Mouse (Mus musculus) fat pad, adult 2 months (tissue): ENCODE results near the gene Arl15.
A peak's percentile ranks its signal among the peaks of the same experiment; 100 is the strongest.

Experiments
- DNase-seq: peaks from one replicate; pipeline ENCODE4 v3.0.0-alpha.2; 2011; ENCODE audit warnings: low read depth, low spot score; ENCODE audit errors: extremely low read depth

Arl15 gene

DNA sequence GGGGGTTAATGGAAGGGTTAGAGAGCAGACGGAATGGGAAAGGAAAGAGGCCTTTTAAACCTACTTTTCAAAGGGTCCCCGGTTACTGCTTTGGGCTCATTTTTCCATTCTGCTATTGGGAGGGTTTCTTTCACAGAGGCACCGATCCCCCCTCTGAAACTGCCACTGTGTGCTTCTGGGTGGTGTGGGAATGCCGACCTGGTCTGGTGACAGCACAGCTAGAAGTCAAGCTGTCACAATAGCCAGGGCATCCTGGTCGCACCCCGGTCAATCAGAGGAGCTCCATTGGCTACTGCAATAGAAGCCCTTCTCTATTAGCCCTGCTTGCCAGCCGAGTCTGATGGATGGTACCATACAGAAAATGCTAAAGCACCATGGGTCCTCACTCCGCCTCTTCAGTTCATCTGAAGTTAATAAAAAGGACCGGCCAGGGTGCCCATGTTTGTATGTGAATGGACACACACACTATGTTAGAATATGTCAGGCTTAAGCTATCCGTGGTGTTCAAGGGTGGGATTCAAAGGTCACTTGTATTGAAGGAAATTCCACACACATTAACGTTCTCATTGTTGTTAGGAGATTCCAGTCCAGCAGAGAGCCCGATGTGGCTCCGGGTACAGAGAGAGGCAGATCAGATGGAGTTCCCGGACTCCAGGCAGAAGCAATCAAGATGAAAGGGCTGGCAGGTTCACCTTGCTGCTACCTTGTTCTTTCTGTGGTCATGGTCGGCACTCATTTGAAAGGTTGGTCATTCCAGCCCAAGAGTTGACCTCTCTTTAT lies 258.3 kb downstream of the Arl15 start:
- no peak for DNase-seq

DNA sequence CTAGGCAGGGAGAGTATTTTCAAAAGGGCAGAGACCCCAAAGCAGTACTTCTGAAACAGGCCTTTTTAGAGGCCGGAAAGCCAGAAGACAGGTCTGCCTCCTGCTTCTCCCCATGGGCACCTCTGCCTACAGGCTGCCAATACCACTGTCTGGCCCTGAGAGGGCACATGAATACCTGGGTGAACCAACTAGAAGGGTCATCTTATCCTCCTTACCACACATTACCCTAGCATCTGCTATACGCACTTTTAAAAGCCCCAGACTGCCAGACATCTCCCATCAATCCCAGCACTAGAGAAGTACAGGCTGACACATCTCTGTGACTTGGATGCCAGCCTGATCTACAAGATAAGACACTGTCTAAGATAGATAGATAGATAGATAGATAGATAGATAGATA lies 259.0 kb downstream of the Arl15 start:
- DNase-seq = no peak

DNA sequence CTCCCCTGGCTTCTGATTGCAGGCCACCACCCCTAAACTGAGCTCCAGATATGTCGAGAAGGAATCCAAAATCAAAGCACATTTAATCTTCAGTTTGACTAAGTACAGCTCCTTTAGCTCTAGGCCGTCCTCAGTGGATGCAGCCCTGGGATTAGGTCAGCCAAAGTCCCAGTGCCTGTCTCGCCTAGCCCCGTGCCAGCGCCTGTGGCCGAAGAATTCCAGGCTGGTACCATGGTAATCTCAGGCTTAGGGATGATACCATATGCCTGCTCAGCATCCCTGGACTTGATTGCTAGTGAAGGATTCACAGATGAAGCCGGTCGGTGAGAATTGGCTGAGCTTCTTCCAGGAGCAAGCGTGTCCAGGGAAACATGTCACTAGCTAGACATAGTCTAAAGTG lies 261.4 kb downstream of the Arl15 start:
- DNase-seq = no peak

DNA sequence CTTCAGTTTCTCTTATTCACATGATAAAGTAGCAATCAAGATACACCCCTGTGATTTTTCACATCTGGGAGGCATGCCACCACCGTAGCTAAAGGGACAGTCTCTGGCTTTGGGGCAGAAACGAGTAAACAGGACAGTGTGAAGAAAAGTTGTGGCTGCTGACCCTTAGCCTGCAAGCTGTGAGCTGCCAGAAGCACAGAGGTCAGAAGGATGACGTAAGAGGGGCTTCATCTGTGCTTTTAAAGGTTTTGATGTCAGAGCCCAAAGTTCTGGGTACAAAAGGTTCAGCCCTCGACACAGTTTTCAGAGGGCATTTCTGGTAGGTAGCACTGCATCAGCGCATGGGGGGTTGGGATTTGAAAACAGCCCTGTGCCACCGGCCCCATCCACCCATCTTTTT lies 266.0 kb downstream of the Arl15 start:
- no peak for DNase-seq

DNA sequence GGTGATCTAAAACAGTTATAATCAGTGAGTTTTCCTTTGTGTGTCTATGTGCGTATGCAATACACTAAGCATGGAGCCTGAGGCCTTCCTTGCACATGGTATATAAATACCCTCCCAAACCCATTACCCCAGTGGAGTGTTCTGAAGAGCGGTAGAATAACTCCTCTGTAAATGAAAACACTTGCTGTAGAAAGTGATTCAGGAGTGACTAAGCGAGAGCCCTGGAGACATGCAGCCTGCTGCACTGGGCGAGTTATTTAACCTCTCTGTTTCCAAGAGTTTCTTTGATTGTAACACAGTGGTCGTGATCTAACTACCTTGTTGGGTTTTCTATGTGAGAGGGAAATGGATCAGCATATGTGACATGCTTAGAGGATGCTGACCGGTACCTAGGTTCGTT lies 266.9 kb downstream of the Arl15 start:
- no peak for DNase-seq

DNA sequence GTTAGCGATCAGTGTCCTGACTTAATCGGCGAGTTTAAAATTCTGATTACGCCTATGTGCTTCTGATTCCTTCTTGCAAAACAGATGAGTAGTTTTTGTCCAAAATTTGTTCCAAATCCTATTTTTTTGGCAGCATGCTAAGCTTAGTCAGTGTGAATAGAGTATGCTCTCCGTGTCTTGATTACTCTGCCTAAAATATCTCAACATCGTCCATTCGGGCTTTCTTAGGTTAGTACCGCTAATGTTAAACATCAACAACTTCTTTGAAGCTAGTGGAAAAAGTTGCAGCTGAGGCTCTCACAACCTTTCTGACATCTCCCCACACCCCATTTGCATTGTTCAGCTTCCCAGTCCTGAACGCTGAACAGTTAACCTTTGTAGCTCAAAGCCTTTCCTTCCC lies 269.8 kb downstream of the Arl15 start:
- DNase-seq = no peak

DNA sequence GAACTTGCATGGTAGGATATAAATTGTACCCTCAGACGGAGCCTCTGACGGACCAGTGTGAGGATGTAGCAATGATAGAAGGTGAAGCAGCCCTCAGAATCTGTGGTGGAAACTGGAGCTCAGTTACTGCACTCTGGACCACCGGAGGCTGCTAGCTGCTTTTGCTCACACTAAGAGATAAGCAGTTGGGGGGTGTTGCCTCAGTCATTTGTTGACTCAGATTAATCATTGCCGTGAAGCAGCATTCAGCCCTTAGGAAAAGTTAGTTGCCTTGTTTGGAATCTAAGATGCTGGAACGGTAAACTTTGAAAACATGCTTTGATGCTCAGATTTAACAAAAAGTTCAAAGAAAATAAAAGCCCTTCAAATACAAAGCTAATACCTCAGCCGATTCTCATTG lies 270.7 kb downstream of the Arl15 start:
- no peak for DNase-seq

DNA sequence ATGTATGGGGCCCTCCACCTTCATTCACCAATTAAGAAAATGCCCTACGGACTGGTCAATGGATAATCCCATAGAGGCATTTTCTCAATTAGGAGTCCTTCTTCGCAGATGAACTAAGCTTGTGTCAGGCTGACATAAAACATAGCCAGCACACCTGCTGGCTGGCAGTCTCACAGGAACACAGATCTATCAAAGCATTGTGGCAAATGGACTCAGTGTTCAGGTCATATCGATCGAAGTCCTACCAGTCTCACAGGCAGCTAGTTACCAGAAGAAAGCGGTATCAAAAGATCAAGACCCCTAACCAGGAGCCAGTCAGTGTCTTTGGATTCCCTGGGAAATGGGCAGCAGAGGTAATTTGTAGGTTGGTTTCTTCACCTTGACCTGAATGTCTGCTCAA lies 274.1 kb downstream of the Arl15 start:
- DNase-seq = no peak

DNA sequence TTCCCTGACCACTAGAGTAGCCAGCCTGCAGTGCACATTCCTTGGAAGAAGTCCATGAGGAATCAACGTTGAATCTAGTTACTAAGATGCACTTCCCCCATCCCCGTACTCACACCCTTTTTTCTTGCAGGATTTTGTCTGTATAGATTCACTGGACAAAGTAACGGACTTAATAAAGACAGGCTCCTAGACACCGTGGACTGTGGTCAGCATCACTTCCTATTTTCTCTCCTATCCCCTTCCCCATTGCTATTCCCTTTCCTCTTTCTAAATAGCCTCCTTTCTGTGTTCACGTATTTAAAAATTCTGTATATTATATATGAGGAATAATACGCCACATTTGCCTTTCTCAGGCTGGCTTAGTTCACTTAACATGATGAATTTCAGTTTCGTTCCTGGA lies 277.1 kb downstream of the Arl15 start:
- DNase-seq = no peak

DNA sequence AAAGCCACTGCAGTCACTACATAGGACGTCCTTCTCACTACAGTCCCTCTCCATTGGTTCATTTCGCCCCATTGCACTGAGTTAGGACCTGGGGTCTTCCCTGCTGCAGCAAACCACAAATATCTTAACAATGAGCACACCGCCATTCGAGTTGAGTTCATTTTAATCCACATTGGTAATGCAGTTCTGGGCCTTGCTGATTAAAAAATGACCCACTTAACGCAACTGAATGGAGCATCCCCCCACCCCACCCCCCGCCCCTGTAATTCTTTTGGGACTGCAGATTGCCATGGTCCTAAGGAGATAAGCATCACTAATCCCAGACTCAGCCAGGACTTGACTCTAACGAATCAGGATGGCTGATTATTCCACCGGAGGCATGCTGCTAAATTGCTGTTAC lies 280.2 kb downstream of the Arl15 start:
- DNase-seq = no peak

DNA sequence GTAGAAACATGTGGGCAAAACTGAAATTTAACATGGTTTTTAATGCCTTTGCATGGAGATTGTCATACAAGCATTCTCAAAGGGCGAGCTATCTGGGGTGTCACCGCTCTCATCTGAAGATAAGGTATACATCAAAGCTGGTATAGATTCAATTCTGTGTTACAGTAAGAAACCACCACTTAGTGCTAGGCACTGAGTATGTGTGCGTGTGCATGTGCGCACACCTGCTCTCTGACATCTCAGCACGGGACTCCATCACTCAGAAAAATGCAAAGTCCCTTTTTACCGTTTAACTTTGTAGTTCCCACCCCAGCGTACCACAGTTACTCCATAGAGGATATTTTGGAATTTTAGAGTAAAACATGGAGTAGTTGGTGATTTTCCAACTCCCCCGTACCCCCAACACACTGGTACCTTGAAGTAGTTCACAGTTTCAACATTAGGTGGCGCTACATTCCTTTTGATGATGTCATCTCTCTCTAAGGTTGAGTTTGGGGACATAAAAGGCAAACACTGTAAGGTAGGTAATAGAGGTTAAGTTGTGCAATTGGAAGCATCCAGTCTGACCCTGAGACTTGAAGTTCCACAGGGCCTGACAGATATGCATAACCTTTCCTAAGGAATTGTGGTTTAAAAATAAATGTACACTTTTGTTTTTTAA lies 281.5 kb downstream of the Arl15 start:
- DNase-seq = no peak

DNA sequence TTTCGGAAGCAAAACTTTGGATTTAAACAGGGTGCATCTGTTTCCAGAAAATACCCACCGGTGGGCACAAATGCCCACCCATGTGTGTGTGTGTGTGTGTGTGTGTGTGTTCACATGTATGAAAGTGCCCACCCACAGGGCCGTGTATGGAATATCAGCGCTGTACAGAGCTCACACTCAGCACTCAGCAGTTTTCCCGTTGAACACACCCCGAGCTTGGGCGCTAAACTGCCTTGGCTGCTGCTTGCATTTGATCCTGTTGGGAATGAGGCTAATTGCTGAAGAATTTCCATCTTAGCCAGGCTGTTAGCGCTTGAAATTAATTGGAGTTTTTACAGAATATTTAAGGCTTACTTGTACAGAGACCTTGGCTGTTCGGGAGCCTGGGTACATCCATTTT lies 282.9 kb downstream of the Arl15 start:
- DNase-seq = no peak

DNA sequence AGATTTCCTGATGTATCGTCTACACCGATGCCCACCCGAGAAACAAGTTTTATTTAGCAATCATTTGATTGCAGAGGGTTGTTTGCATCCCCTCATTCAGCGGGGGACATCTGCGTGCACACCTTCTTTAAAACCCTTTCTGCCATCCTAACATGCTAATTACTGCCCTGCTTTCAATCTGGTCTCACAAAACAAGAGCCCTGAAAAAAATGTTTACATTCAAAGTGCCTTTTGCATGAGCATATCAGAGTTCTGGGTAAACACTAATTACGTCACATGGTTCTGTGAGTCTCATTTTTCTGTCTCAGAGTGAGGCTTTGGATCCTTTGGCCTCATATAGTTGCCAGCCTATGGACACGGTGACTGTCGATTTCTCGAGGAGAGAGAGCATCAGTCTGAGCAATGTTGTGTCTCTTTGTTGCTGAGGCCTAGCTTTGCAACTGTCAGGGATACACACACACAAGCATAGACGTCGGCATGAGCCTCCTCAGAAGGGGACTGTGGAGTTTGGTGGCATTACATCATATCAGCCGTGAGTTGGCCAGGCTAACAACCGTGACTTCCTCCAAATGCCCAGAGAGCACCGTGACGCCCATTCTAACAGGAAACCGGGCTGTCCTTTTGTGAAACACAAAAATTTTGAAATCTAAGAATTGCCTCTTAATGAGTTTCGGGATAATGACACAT lies 283.4 kb downstream of the Arl15 start:
- no peak for DNase-seq

DNA sequence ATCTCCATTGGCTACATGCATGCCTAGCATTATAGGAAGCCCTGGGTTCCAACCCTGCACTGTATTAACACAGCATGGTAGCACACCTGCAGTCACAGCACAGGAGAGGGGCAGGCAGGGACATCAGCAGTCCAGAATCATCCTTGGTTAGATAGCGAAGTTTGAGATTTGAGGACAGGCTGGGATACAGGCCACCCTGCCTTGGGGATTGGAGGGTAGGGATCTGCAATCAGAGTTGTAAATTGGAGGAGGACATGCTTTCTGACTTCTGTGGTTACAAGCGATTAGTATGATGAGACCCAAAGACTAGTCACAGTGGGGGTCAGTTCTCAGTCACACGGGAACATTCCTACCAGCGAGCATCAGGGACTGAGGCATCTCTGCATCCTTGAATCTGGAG lies 284.5 kb downstream of the Arl15 start:
- no peak for DNase-seq

DNA sequence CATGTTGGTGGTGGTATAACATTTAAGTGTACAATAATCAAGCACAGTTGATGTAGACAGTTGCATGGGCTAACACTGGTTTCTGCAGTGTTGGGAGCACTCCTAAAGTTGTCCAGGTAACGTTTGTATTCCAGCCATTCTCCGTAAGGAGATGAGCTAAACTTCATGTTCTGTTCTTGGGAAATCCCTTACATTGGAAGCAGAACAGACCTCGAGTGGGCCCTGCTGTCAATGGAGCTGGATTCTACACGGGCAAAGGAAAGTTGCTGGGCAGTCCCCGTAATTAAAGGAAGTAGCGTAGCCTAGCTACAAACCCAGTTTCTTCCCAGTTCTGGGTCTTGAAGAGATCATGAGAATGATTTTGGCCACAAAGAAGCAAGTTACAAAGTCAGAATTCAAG lies 285.4 kb downstream of the Arl15 start:
- no peak for DNase-seq

DNA sequence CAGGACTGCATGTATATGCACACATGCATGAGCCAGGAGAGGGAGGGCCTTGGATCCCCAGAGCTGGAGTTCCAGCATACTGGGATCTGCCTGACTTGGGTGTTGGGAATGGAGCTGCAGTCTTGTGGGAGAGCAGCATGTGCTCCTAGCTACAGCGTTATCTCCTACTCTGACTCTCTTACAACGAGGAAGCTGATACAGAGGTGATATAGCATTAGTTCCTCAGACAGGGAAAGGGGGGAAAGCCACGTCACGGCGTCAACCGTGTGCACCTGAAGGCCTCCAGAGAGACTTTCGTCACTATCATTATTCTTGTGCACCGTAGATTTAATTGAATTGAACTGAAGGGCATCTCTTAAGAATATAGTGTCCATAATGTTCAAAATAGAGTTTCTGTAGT lies 286.2 kb downstream of the Arl15 start:
- DNase-seq = no peak

DNA sequence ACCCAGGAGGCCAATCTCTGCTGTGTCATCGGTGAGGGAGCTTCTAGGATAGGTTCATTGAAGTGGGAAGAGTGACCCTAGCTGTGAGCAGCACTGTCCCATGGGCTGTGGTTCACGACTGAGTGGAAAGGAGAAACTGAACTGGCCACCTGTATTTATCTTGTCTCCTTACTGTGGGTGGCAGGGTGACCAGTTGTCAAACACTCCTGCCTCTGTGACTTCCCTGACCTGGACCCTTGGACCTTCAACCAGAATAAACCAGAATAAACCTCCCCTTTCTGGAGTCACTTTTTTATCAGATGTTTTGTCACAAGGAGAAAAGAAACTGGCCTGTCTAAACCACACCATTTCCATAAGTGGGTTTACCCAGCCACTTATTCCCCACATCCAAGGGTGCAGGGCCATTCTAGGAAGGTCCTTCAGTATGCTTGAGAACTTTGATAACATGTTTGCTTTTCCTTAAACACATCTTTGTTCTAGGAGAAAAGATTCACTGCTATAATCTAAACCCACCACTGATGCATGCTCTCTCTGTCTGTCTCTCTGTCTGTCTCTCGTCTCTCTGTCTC lies 289.3 kb downstream of the Arl15 start:
- no peak for DNase-seq

DNA sequence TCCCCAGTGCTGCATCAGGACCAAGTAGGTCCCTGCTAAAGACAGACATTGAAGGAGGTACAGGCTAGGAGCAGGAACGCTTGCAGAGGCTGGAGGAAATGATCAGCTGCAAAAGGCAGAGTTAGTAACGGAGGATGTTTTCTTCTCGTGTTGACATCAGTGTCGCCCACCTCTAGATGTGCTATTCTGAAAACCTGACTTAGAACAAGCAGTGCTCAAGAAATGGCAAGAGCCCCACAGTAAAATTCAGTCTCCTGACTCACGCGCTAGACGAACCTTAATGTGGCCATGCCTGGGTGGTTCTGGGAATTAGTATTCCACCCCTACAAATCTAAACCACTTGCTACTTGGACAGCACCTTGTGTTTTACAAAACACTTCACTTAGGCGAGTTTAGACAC lies 291.1 kb downstream of the Arl15 start:
- no peak for DNase-seq

DNA sequence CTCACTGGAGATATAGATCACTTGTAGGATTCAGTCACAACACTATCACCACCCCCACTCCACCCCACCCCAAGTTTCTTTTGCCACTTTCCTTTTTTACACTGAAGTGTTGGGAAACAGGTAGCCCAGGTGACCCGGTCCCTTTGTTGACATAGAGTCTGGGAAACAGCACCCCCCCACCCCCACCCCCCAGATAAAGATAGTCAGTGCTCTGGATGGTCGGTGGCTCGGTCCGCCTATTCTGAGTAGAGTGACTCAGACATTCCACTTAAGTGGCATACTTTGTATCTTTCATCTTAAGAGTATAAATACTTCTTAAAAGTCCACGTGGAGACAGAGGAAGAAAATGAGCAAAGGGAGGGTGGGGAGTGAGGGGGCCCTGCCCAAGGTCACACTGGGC lies 292.0 kb downstream of the Arl15 start:
- no peak for DNase-seq

DNA sequence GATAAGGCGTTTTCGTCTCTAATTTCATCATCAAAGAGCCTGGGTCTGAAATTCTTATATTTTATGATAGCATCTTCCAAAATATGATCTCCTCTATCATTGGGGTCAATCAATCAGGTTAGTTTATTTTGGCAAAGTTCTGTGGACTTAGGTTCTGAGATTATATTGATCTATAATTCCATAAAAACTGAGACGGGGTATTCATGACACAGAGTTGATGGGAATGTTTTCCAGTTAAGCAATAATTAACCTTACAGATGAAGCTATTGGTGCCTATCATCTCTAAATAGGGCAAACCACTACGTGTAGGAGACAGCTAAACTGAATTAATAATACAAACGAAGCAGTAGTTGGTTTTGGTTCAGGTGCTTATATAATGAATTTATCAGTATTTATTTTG lies 292.5 kb downstream of the Arl15 start:
- no peak for DNase-seq

DNA sequence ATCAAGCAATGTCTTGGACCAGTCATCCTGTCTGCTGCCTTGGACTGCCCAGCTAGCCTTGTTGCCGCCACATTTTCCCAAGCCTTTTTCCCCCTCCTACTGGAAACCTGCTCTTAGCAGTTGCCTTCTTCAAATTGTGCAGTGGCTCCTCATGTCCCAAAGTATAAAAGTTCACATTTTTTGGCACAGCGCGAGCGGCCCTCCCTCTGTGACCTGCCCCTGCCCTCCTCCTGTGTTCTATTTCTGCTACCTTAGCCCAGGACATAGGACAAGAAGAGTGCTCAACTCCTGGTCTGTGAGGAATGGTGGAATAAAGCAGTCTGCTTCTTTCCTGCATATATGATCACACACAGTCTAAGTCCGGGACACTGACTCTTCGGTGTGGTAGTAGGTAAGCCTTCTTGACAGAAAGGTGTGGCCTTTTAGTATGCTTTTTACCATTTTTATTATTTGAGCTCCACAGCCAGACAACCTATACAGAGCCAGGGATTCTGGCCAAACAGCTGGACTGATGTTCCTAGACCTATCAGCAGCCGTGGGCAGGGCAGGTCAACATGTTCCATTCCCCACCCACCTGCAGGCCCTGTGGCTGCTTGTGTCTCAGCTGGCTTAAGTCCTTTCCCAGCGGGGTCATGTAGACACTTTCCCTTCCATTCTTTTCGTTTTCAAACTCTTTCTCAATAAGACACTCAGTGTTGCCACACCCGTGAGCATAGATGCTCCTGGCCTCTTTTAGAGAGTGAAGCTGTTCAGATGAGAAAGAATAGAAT lies 293.6 kb downstream of the Arl15 start:
- DNase-seq = peak; percentile 59
